Mouse (Mus musculus) forebrain, embryonic 12.5 days (tissue): ENCODE results near the gene Fhad1. TPM values are rescaled to one million over a fixed set of nuclear protein-coding genes. Genes with fewer than 3 reads are reported as not detected.

Experiments used
- ATAC-seq: fragments of 200-750 bp; cut with Nextera tagmentation; 2 replicates; pipeline ENCODE4 v1.8.0; 2017; ENCODE audit warnings: moderate TSS enrichment; ENCODE audit not compliant: low FRiP score
- H3K27ac ChIP-seq: fragments of 300-500 bp; sonication (generic); 2 replicates; pipeline ENCODE4 v1.5.1; 2016; ENCODE audit warnings: mild to moderate bottlenecking
- H3K27me3 ChIP-seq: fragments of 300-500 bp; sonication (generic); 2 replicates; pipeline ENCODE4 v1.6.1; 2016; ENCODE audit warnings: mild to moderate bottlenecking
- H3K36me3 ChIP-seq: fragments of 300-500 bp; sonication (generic); replicated peaks from 2 replicates; pipeline ENCODE4 v1.6.1; 2016; ENCODE audit warnings: mild to moderate bottlenecking
- H3K4me1 ChIP-seq: fragments of 300-500 bp; sonication (generic); 2 replicates; pipeline ENCODE4 v1.6.1; 2016
- H3K4me2 ChIP-seq: fragments of 300-500 bp; sonication (generic); 2 replicates; pipeline ENCODE4 v1.6.1; 2016; ENCODE audit warnings: mild to moderate bottlenecking, moderate library complexity
- H3K4me3 ChIP-seq: fragments of 300-500 bp; sonication (generic); replicated peaks from 2 replicates; pipeline ENCODE4 v1.5.1; 2016; ENCODE audit warnings: mild to moderate bottlenecking
- H3K9ac ChIP-seq: fragments of 300-500 bp; sonication (generic); 2 replicates; pipeline ENCODE4 v1.6.1; 2016; ENCODE audit warnings: mild to moderate bottlenecking
- H3K9me3 ChIP-seq: fragments of 300-500 bp; sonication (generic); 2 replicates; pipeline ENCODE4 v1.6.1; 2016
- WGBS: fragments of 180-500 bp; shearing (Covaris S2); methylation state at CpG from one replicate; pipeline ENCODE4 v1.1.7; 2016; 5-methylcytosine and 5-hydroxymethylcytosine counted together
- polyA plus RNA-seq: library from polyadenylated mRNA; unstranded; fragments of >200 nt; fragmentation: Nextera tagmentation; extraction: Ambion mirVana; gene quantifications from 2 replicates; pipeline ENCODE4 v1.2.1, GENCODE M21; 2016

Fhad1 gene
- polyA plus RNA-seq, 1 experiment from 2014 or later = 1.6 TPM

DNA sequence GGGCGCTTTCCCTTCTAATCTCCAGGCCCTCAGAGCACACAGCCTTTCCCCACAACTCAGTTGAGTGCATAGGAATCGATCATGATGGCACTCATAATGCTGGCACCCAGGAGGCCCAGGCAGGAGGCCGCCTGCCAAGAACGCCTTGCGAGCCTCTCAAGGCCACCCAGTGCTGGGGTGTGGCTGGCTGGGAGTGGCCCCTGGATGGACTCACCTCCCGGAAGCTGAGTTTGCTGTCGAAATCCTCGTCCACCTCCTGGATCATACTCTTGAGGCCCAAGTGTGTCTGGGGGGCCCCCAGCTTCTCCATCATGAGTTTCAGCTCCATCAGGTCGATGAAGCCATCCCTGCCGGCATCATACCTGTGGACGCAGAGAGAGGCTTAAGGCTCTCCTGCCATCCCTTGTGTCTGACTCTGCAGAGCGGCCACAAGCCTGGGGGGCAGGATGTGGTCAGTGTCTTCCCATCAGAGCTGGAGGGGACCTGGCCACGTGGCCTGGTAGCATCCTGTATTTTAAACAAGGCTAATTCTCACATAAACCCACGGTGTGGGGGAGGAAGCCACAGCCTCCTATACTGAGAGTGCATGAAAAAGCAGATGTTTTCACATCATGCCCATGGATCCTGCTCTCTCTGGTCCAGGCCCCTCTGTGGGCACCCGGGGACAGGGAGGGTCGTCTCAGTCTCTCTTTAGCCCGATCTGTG, 153.1 kb downstream of the Fhad1 start:
- 90% methylated on average over 17 of the region's 17 CpGs for WGBS
- H3K4me2 ChIP-seq = no peak overlapping the region
- H3K9me3 ChIP-seq = no peaks in the 10 kb centered on the region
- no peak overlapping the region for H3K4me3 ChIP-seq
- peaks cover 8% of the 10 kb centered on the region for H3K4me1 ChIP-seq
- H3K36me3 ChIP-seq = peaks cover 43% of the 10 kb centered on the region
- H3K27me3 ChIP-seq = no peaks in the 10 kb centered on the region
- no peak overlapping the region for H3K9ac ChIP-seq
- no peak overlapping the region for H3K27ac ChIP-seq
- no peak for ATAC-seq

- peaks cover 2% of the 10 kb centered on the region for H3K4me1 ChIP-seq
- H3K4me2 ChIP-seq = no peak overlapping the region
- H3K9ac ChIP-seq = no peak overlapping the region
- WGBS = 79% methylated on average over 19 of the region's 19 CpGs
- H3K36me3 ChIP-seq = peaks cover 43% of the 10 kb centered on the region
- H3K27ac ChIP-seq = no peak overlapping the region
- H3K27me3 ChIP-seq = no peaks in the 10 kb centered on the region
- no peaks in the 10 kb centered on the region for H3K9me3 ChIP-seq
- H3K4me3 ChIP-seq = no peak overlapping the region
- no peak for ATAC-seq
Observed at GRCm38 (mm10) chr4:141860246-141860841, 154.5 kb downstream of the Fhad1 start.

DNA sequence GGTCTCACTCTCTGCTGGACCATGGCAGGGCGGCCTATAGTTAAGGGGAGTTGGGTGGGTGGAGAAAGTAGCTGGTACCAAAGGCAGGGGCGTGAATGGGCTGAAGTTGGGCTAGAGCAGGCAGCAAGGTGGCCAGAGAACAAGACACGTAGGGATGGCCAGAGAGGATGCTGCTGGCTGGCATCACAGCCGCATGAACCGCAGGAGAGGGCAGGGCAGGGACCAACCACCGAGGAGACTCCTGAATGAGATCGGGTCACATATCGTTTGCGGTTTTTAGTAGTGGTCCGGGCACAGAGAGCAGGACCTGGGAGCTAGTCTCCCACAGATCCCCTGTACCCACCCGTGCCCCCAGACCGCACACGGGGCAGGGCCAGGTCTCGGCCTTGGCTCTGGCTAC, 155.5 kb downstream of the Fhad1 start:
- Histone ChIP-seq H3K4me2 (no peak overlapping the region), H3K4me1 (peaks cover 2% of the 10 kb centered on the region), H3K9ac (no peak overlapping the region), H3K36me3 (peaks cover 43% of the 10 kb centered on the region), H3K27me3 (no peaks in the 10 kb centered on the region), H3K9me3 (no peaks in the 10 kb centered on the region), H3K4me3 (no peak overlapping the region), H3K27ac (no peak overlapping the region)
- ATAC-seq = no peak
- WGBS = 93% methylated on average over 14 of the region's 14 CpGs

- Histone ChIP-seq H3K4me3 (no peak overlapping the region), H3K9ac (no peak overlapping the region), H3K27me3 (no peaks in the 10 kb centered on the region), H3K36me3 (peaks cover 38% of the 10 kb centered on the region), H3K9me3 (no peaks in the 10 kb centered on the region), H3K4me1 (peaks cover 2% of the 10 kb centered on the region), H3K27ac (no peak overlapping the region), H3K4me2 (no peak overlapping the region)
- WGBS = 91% methylated on average over 20 of the region's 20 CpGs
- ATAC-seq = no peak
Observed at GRCm38 (mm10) chr4:141858501-141858900, 156.4 kb downstream of the Fhad1 start.

DNA sequence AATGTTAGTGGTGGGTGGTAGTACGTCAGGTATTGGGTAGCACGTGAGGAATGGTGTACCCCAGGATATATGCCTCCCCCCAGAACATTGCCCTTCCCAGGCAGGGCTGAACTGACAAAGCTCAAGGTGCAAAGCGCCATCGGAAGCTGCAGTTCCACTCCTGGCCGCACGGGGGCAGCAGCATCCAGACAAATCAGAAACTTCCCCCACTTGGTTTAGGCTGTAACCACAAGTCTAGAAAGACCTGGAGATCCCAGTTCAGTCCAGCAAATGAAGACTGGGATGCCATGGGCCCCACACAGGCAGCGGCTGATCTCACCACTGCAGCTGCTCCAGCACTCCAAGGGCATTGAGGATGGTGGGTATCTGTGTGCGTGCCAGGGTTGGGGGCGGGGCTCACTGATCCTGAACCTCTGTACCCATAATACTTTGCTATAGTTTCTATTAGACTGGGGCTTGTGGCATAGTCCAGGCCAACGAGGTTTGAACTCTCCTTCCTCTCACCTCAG, 157.4 kb downstream of the Fhad1 start:
- Histone ChIP-seq H3K9me3 (no peaks in the 10 kb centered on the region), H3K27me3 (no peaks in the 10 kb centered on the region), H3K4me1 (peaks cover 2% of the 10 kb centered on the region), H3K27ac (0 out of 2 replicates have a peak overlapping the region, but pooled peaks have one; percentile 31), H3K36me3 (peaks cover 38% of the 10 kb centered on the region), H3K9ac (no peak overlapping the region), H3K4me3 (no peak overlapping the region), H3K4me2 (no peak overlapping the region)
- peak; percentile 76 for ATAC-seq
- 11% methylated on average over 10 of the region's 10 CpGs for WGBS

DNA sequence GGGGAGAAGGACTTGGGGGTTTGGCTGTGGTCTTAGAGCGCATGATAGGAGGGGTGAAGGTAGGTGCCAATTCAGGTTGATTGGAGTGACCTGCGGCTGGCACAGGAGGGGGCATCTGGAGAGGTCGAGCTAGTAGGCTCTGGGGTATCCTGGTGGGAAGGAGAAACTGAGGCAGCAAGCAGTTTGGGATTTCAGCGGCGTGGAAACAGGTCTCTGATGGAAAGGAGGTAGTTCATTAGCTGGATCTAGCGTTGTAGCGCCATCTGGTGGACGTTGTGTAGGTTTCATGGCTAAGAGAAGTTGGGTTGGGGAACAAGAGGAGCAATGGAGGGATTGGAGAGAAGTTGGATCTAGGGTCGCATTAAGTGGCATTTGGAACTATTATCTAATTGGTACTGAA, 161.4 kb downstream of the Fhad1 start:
- no peak overlapping the region for H3K4me2 ChIP-seq
- no peak overlapping the region for H3K27ac ChIP-seq
- H3K4me1 ChIP-seq = peaks cover 2% of the 10 kb centered on the region
- H3K9ac ChIP-seq = no peak overlapping the region
- ATAC-seq = no peak
- no peaks in the 10 kb centered on the region for H3K9me3 ChIP-seq
- peaks cover under 1% of the 10 kb centered on the region; the same call in 1 of the 2 replicates for H3K36me3 ChIP-seq
- no peaks in the 10 kb centered on the region for H3K27me3 ChIP-seq
- 73% methylated on average over 9 of the region's 9 CpGs for WGBS
- H3K4me3 ChIP-seq = no peak overlapping the region

- WGBS = 85% methylated on average over 6 of the region's 6 CpGs
- no peak within 1 kb of the TSS for H3K4me2 ChIP-seq
- no peak within 1 kb of the TSS for H3K4me3 ChIP-seq
- H3K36me3 ChIP-seq = no peaks in the 10 kb centered on the region
- H3K4me1 ChIP-seq = no peaks in the 10 kb centered on the region
- H3K27ac ChIP-seq = no peak within 1 kb of the TSS
- no peaks in the 10 kb centered on the region for H3K9me3 ChIP-seq
- H3K9ac ChIP-seq = no peak within 1 kb of the TSS
- H3K27me3 ChIP-seq = 0 out of 2 replicates have a peak, but pooled peaks cover 4% of the 10 kb centered on the region
- no peak for ATAC-seq
Observed at GRCm38 (mm10) chr4:141845999-141846398, 168.9 kb downstream of the Fhad1 start, which contains the start of gene Ctrc. TSS of gene Ctrc (minus strand) at chr4:141846359.

Other genes with a start within 250 kb of the Fhad1 start
- gene Dnajc16, start 224.2 kb downstream of the Fhad1 start, polyA plus RNA-seq = 6.5 and 6.7 TPM in 2 replicates
- 20.1 and 20.4 TPM in 2 replicates for gene Casp9, start 221.5 kb downstream of the Fhad1 start, polyA plus RNA-seq
- not detected in 2 replicates for gene Cela2a, start 188.9 kb downstream of the Fhad1 start, polyA plus RNA-seq
- gene Ctrc, start 168.7 kb downstream of the Fhad1 start, polyA plus RNA-seq = not detected in 2 replicates
- 75.3 and 90.6 TPM in 2 replicates for gene Efhd2, start 140.2 kb downstream of the Fhad1 start, polyA plus RNA-seq
- 4.8 and 6.0 TPM in 2 replicates for gene Tmem51, start 69.2 kb upstream of the Fhad1 start, polyA plus RNA-seq
- gene Kazn, start 224.3 kb upstream of the Fhad1 start, polyA plus RNA-seq = 22.2 and 25.6 TPM in 2 replicates